Mouse (Mus musculus): ENCODE measurements around the gene Usp37. TPM values are rescaled to one million over a fixed set of nuclear protein-coding genes. Genes with fewer than 3 reads are reported as not detected.
A peak's percentile ranks its signal among the peaks of the same experiment; 100 is the strongest.

Usp37 gene
- total RNA-seq, 4 experiments from 2014 or later: 22.1 to 31.4 (median 24.3) TPM

- DNase-seq (ENCODE audit: low spot score in 2 of 2): no peak
Observed at GRCm38 (mm10) chr1:74485792-74486191, 58.3 kb downstream of the Usp37 start.

- peak in 1 of 2 experiments; percentile 47 for DNase-seq (ENCODE audit: low spot score in 2 of 2)
Observed at GRCm38 (mm10) chr1:74460273-74460672, 83.8 kb downstream of the Usp37 start.

GRCm38 (mm10) chr1:74452611-74453045, 91.5 kb downstream of the Usp37 start:
- DNase-seq (ENCODE audit: low spot score in 2 of 2): no peak

GRCm38 (mm10) chr1:74444538-74444937, 99.5 kb downstream of the Usp37 start:
- DNase-seq (ENCODE audit: low spot score in 2 of 2): no peak

- DNase-seq (ENCODE audit: low spot score in 2 of 2): no peak
Observed at GRCm38 (mm10) chr1:74439166-74439876, 104.8 kb downstream of the Usp37 start.

- peak in 1 of 2 experiments; percentile 37 for DNase-seq (ENCODE audit: low spot score in 2 of 2)
Observed at GRCm38 (mm10) chr1:74437702-74438427, 106.2 kb downstream of the Usp37 start.

GRCm38 (mm10) chr1:74435563-74435962, 108.5 kb downstream of the Usp37 start:
- DNase-seq (ENCODE audit: low spot score in 2 of 2): no peak

- DNase-seq (ENCODE audit: low spot score in 2 of 2): no peak
Observed at GRCm38 (mm10) chr1:74434596-74434995, 109.5 kb downstream of the Usp37 start.

- DNase-seq (ENCODE audit: low spot score in 2 of 2): no peak
Observed at GRCm38 (mm10) chr1:74433220-74433619, 110.9 kb downstream of the Usp37 start.

- no peak for DNase-seq (ENCODE audit: low spot score in 2 of 2)
Observed at GRCm38 (mm10) chr1:74425845-74426244, 118.2 kb downstream of the Usp37 start.

- DNase-seq (ENCODE audit: low spot score in 2 of 2): no peak
Observed at GRCm38 (mm10) chr1:74423147-74423546, 120.9 kb downstream of the Usp37 start.

- DNase-seq (ENCODE audit: low spot score in 2 of 2): no peak
Observed at GRCm38 (mm10) chr1:74419440-74419794, 124.7 kb downstream of the Usp37 start.

- no peak for DNase-seq (ENCODE audit: low spot score in 2 of 2)
Observed at GRCm38 (mm10) chr1:74418747-74419439, 125.2 kb downstream of the Usp37 start.

- DNase-seq (ENCODE audit: low spot score in 2 of 2): no peak
Observed at GRCm38 (mm10) chr1:74415143-74415542, 128.9 kb downstream of the Usp37 start.

- no peak for DNase-seq (ENCODE audit: low spot score in 2 of 2)
Observed at GRCm38 (mm10) chr1:74412711-74413110, 131.4 kb downstream of the Usp37 start.

GRCm38 (mm10) chr1:74411753-74412325, 132.2 kb downstream of the Usp37 start:
- no peak for DNase-seq (ENCODE audit: low spot score in 2 of 2)

- no peak for DNase-seq (ENCODE audit: low spot score in 2 of 2)
Observed at GRCm38 (mm10) chr1:74408589-74409504, 135.2 kb downstream of the Usp37 start, which contains the start of gene Vil1. Gene Vil1, plus strand, starts transcription at chr1:74409376.

- DNase-seq (ENCODE audit: low spot score in 2 of 2): no peak
Observed at GRCm38 (mm10) chr1:74404206-74404605, 139.9 kb downstream of the Usp37 start.

GRCm38 (mm10) chr1:74401015-74401702, 142.9 kb downstream of the Usp37 start:
- no peak for DNase-seq (ENCODE audit: low spot score in 2 of 2)

GRCm38 (mm10) chr1:74400531-74400930, 143.6 kb downstream of the Usp37 start:
- no peak for DNase-seq (ENCODE audit: low spot score in 2 of 2)
